Mouse (Mus musculus) thymus, adult 18-20 months (tissue): ENCODE data around the gene Grm2.
"Not testable (repeated sequence)": the region's sequence is repeated elsewhere in the genome, so short reads cannot be mapped to it uniquely, and the experiment has no call there.

Experiments used
- DNase-seq, 2 experiments: peaks; one replicate each; pipeline ENCODE4 v3.0.0; 2022; ENCODE audit warnings: mixed read lengths in 2 of 2

Grm2 gene

GRCm38 (mm10) chr9:106647226-106647625, 8.7 kb downstream of the Grm2 start:
- DNase-seq, result no peak

- no peak for DNase-seq
These were observed 10.1 kb downstream of the Grm2 start for GRCm38 (mm10) chr9:106645684-106646271.

- no peak for DNase-seq
These were observed 12.1 kb downstream of the Grm2 start for GRCm38 (mm10) chr9:106643787-106644186.

- peak; percentile 41 for DNase-seq
These were observed 12.8 kb downstream of the Grm2 start for GRCm38 (mm10) chr9:106643128-106643527.

- DNase-seq, result no peak
These were observed 14.5 kb downstream of the Grm2 start for GRCm38 (mm10) chr9:106641346-106641745.

GRCm38 (mm10) chr9:106638154-106638553, 17.7 kb downstream of the Grm2 start:
- DNase-seq, result no peak

GRCm38 (mm10) chr9:106632185-106632584, 23.7 kb downstream of the Grm2 start:
- DNase-seq, result no peak

GRCm38 (mm10) chr9:106627796-106628195, 28.1 kb downstream of the Grm2 start:
- not testable (repeated sequence) for DNase-seq

- DNase-seq, result no peak
These were observed 29.6 kb downstream of the Grm2 start, which contains the start of gene Iqcf6 for GRCm38 (mm10) chr9:106626282-106626681. Gene Iqcf6, plus strand, starts transcription at chr9:106626582.

GRCm38 (mm10) chr9:106617496-106617895, 38.4 kb downstream of the Grm2 start:
- DNase-seq, result no peak

GRCm38 (mm10) chr9:106616306-106616705, 39.6 kb downstream of the Grm2 start:
- no peak for DNase-seq

GRCm38 (mm10) chr9:106614616-106615015, 41.3 kb downstream of the Grm2 start:
- DNase-seq, result no peak

GRCm38 (mm10) chr9:106613951-106614350, 41.9 kb downstream of the Grm2 start:
- DNase-seq, result no peak

GRCm38 (mm10) chr9:106610727-106611126, 45.2 kb downstream of the Grm2 start:
- no peak for DNase-seq

- no peak for DNase-seq
These were observed 55.3 kb downstream of the Grm2 start for GRCm38 (mm10) chr9:106600546-106600945.

GRCm38 (mm10) chr9:106598466-106598865, 57.4 kb downstream of the Grm2 start:
- DNase-seq, result no peak

- DNase-seq, result no peak
These were observed 60.0 kb downstream of the Grm2 start for GRCm38 (mm10) chr9:106595836-106596235.

GRCm38 (mm10) chr9:106595402-106595801, 60.5 kb downstream of the Grm2 start:
- not testable (repeated sequence) for DNase-seq
